Mouse (Mus musculus): ENCODE data around the gene Snrnp35. TPM values are rescaled to one million over a fixed set of nuclear protein-coding genes. Genes with fewer than 3 reads are reported as not detected.

Snrnp35 gene
- total RNA-seq, 2 experiments from 2014 or later = 2.8 to 5.4 TPM

GRCm38 (mm10) chr5:124535016-124535415 lies 52.1 kb downstream of the Snrnp35 start:
- no peak for ATAC-seq (replicated peaks; ENCODE audit: poor library complexity)

- ATAC-seq (replicated peaks; ENCODE audit: poor library complexity) = 0 out of 2 replicates have a peak, but pooled peaks have one; percentile 5
Measured at GRCm38 (mm10) chr5:124536776-124537175, 53.8 kb downstream of the Snrnp35 start.

- ATAC-seq (replicated peaks; ENCODE audit: poor library complexity) = peak; percentile 47
Measured at GRCm38 (mm10) chr5:124538813-124539792, 56.2 kb downstream of the Snrnp35 start.

GRCm38 (mm10) chr5:124539905-124540304 lies 57.0 kb downstream of the Snrnp35 start:
- no peak for ATAC-seq (replicated peaks; ENCODE audit: poor library complexity)

- ATAC-seq (replicated peaks; ENCODE audit: poor library complexity) = peak; percentile 95
Measured at GRCm38 (mm10) chr5:124540383-124540786, 57.5 kb downstream of the Snrnp35 start, which contains the start of gene Tmed2. Tmed2 (plus strand) TSS chr5:124540695.

Other genes with a start within 250 kb of the Snrnp35 start
- 6.0 and 7.5 TPM in 2 replicates for gene Pitpnm2, start 233.4 kb upstream of the Snrnp35 start, total RNA-seq (2015)
- 2.5 and 3.1 TPM in 2 replicates for gene Pitpnm2, start 233.4 kb upstream of the Snrnp35 start, total RNA-seq (2017)
- gene Mphosph9, start 155.2 kb upstream of the Snrnp35 start, total RNA-seq (2015) = 16.6 and 18.3 TPM in 2 replicates
- gene Mphosph9, start 155.2 kb upstream of the Snrnp35 start, total RNA-seq (2017) = 18.9 and 25.2 TPM in 2 replicates
- gene 2810006K23Rik, start 155.0 kb upstream of the Snrnp35 start, total RNA-seq (2015) = 12.8 and 15.7 TPM in 2 replicates
- gene 2810006K23Rik, start 155.0 kb upstream of the Snrnp35 start, total RNA-seq (2017) = 18.9 and 22.1 TPM in 2 replicates
- gene Cdk2ap1, start 120.1 kb upstream of the Snrnp35 start, total RNA-seq (2015) = 256 and 268 TPM in 2 replicates
- gene Cdk2ap1, start 120.1 kb upstream of the Snrnp35 start, total RNA-seq (2017) = 174 and 218 TPM in 2 replicates
- gene Sbno1, start 57.1 kb upstream of the Snrnp35 start, total RNA-seq (2015) = 94.8 and 95.7 TPM in 2 replicates
- 162 and 219 TPM in 2 replicates for gene Sbno1, start 57.1 kb upstream of the Snrnp35 start, total RNA-seq (2017)
- gene Kmt5a, start 43.2 kb upstream of the Snrnp35 start, total RNA-seq (2015) = 285 and 312 TPM in 2 replicates
- gene Kmt5a, start 43.2 kb upstream of the Snrnp35 start, total RNA-seq (2017) = 134 and 164 TPM in 2 replicates
- gene Rilpl2, start 4.8 kb upstream of the Snrnp35 start, total RNA-seq (2015) = 49.0 and 63.6 TPM in 2 replicates
- 45.2 and 50.1 TPM in 2 replicates for gene Rilpl2, start 4.8 kb upstream of the Snrnp35 start, total RNA-seq (2017)
- 0.54 TPM in 1 of 2 replicates, not detected in the other for gene Rilpl1, start 48.3 kb downstream of the Snrnp35 start, total RNA-seq (2015)
- 0.21 and 0.61 TPM in 2 replicates for gene Rilpl1, start 48.3 kb downstream of the Snrnp35 start, total RNA-seq (2017)
- gene Tmed2, start 57.6 kb downstream of the Snrnp35 start, total RNA-seq (2015) = 851 and 960 TPM in 2 replicates
- gene Tmed2, start 57.6 kb downstream of the Snrnp35 start, total RNA-seq (2017) = 795 and 1,001 TPM in 2 replicates
- gene Ddx55, start 69.7 kb downstream of the Snrnp35 start, total RNA-seq (2015) = 13.7 and 15.3 TPM in 2 replicates
- gene Ddx55, start 69.7 kb downstream of the Snrnp35 start, total RNA-seq (2017) = 15.2 and 15.7 TPM in 2 replicates
- gene Eif2b1, start 96.0 kb downstream of the Snrnp35 start, total RNA-seq (2015) = 45.9 and 53.7 TPM in 2 replicates
- gene Eif2b1, start 96.0 kb downstream of the Snrnp35 start, total RNA-seq (2017) = 26.1 and 40.1 TPM in 2 replicates
- gene Gtf2h3, start 96.0 kb downstream of the Snrnp35 start, total RNA-seq (2015) = 13.8 and 16.2 TPM in 2 replicates
- 29.7 and 37.5 TPM in 2 replicates for gene Gtf2h3, start 96.0 kb downstream of the Snrnp35 start, total RNA-seq (2017)
- gene Atp6v0a2, start 145.4 kb downstream of the Snrnp35 start, total RNA-seq (2015) = 13.8 and 14.0 TPM in 2 replicates
- gene Atp6v0a2, start 145.4 kb downstream of the Snrnp35 start, total RNA-seq (2017) = 13.5 and 15.4 TPM in 2 replicates
- not detected in 2 replicates for gene Dnah10, start 242.0 kb downstream of the Snrnp35 start, total RNA-seq (2015)
- gene Dnah10, start 242.0 kb downstream of the Snrnp35 start, total RNA-seq (2017) = not detected in 2 replicates

Data from megakaryocyte progenitor cell, adult 5-6 weeks (primary cell).